Mouse (Mus musculus) induced T-regulatory cell, adult 2 months (primary cell): Measurements from ENCODE around the gene Gm11037.

Experiments used
- DNase-seq: peaks from one replicate; pipeline ENCODE4 v3.0.0-alpha.2; 2012; ENCODE audit warnings: low read depth

Gm11037 gene

GRCm38 (mm10) chr2:131149254-131149578 lies 15.9 kb downstream of the Gm11037 start:
- DNase-seq, result no peak

GRCm38 (mm10) chr2:131152166-131152730 lies 19.0 kb downstream of the Gm11037 start:
- no peak for DNase-seq

GRCm38 (mm10) chr2:131154036-131154435 lies 20.7 kb downstream of the Gm11037 start:
- DNase-seq, result no peak

GRCm38 (mm10) chr2:131156987-131157386 lies 23.7 kb downstream of the Gm11037 start:
- DNase-seq, result no peak

- no peak for DNase-seq
These were observed 26.2 kb downstream of the Gm11037 start for GRCm38 (mm10) chr2:131159491-131159910.

GRCm38 (mm10) chr2:131159938-131160581 lies 26.8 kb downstream of the Gm11037 start, which contains the start of gene 1700037H04Rik:
1700037H04Rik (minus strand) TSS chr2:131160081.
- DNase-seq, result peak; percentile 100

- no peak for DNase-seq
These were observed 27.4 kb downstream of the Gm11037 start for GRCm38 (mm10) chr2:131160671-131161111.

- DNase-seq, result no peak
These were observed 30.6 kb downstream of the Gm11037 start for GRCm38 (mm10) chr2:131163924-131164323.

- no peak for DNase-seq
These were observed 32.9 kb downstream of the Gm11037 start for GRCm38 (mm10) chr2:131166172-131166571.

- DNase-seq, result no peak
These were observed 34.7 kb downstream of the Gm11037 start for GRCm38 (mm10) chr2:131167984-131168383.

GRCm38 (mm10) chr2:131168914-131169313 lies 35.6 kb downstream of the Gm11037 start:
- no peak for DNase-seq

- no peak for DNase-seq
These were observed 37.6 kb downstream of the Gm11037 start for GRCm38 (mm10) chr2:131170936-131171335.

GRCm38 (mm10) chr2:131171401-131172104 lies 38.3 kb downstream of the Gm11037 start:
- DNase-seq, result peak; percentile 56

GRCm38 (mm10) chr2:131172322-131172721 lies 39.0 kb downstream of the Gm11037 start:
- no peak for DNase-seq

- DNase-seq, result peak; percentile 91
These were observed 41.4 kb downstream of the Gm11037 start for GRCm38 (mm10) chr2:131174700-131175099.

GRCm38 (mm10) chr2:131175286-131175944 lies 42.1 kb downstream of the Gm11037 start:
- DNase-seq, result no peak

GRCm38 (mm10) chr2:131175945-131176309 lies 42.6 kb downstream of the Gm11037 start:
- no peak for DNase-seq

- no peak for DNase-seq
These were observed 43.2 kb downstream of the Gm11037 start for GRCm38 (mm10) chr2:131176491-131176890.

GRCm38 (mm10) chr2:131177932-131178331 lies 44.6 kb downstream of the Gm11037 start:
- no peak for DNase-seq

- DNase-seq, result no peak
These were observed 45.5 kb downstream of the Gm11037 start for GRCm38 (mm10) chr2:131178828-131179245.

- DNase-seq, result peak; percentile 72
These were observed 46.1 kb downstream of the Gm11037 start for GRCm38 (mm10) chr2:131179246-131179886.

- peak; percentile 86 for DNase-seq
These were observed 46.8 kb downstream of the Gm11037 start, which contains the start of gene Cenpb for GRCm38 (mm10) chr2:131179990-131180587. Cenpb (minus strand) TSS chr2:131180067.
